Comparison of ENCODE assay signal across 7 mouse cellular contexts in genomic region chr6:34995265-34995681, GRCm38 (mm10). TPM values are rescaled to one million over a fixed set of nuclear protein-coding genes. Genes with fewer than 3 reads are reported as not detected.
DNase-seq lines count a peak whose midpoint lies in the region; ATAC-seq lines count a peak whose summit lies in the region.

No protein-coding gene starts in this region.

- WGBS in intestine, embryonic 16.5 days: 6% methylated on average over 13 of the region's 13 CpGs
- 6% methylated on average over 13 of the region's 13 CpGs for WGBS in limb, embryonic 10.5 days
- WGBS in midbrain, embryonic 13.5 days: 6% methylated on average over 13 of the region's 13 CpGs

- H3K36me3 ChIP-seq in intestine, embryonic 16.5 days (ENCODE audit: control insufficient read depth, insufficient read depth, low read length): no peaks in the 10 kb centered on the region
- no peaks in the 10 kb centered on the region for H3K36me3 ChIP-seq in limb, embryonic 10.5 days
- H3K36me3 ChIP-seq in midbrain, embryonic 13.5 days: no peaks in the 10 kb centered on the region

- peaks cover 7% of the 10 kb centered on the region for H3K4me1 ChIP-seq in intestine, embryonic 16.5 days (ENCODE audit: control insufficient read depth, insufficient read depth, low read length)
- peaks cover 14% of the 10 kb centered on the region for H3K4me1 ChIP-seq in limb, embryonic 10.5 days
- H3K4me1 ChIP-seq in midbrain, embryonic 13.5 days (replicated peaks): no peaks in the 10 kb centered on the region

- peak overlapping the region; percentile 47; the same call in 1 of the 2 replicates for H3K9ac ChIP-seq in intestine, embryonic 16.5 days (ENCODE audit: low read depth, low read length)
- H3K9ac ChIP-seq in midbrain, embryonic 13.5 days (replicated peaks): no peak overlapping the region

- no peaks in the 10 kb centered on the region for H3K27me3 ChIP-seq in intestine, embryonic 16.5 days (replicated peaks; ENCODE audit: control insufficient read depth, insufficient read depth, low read length)
- H3K27me3 ChIP-seq in limb, embryonic 10.5 days (ENCODE audit: low read depth, poor library complexity, severe bottlenecking): no peaks in the 10 kb centered on the region
- H3K27me3 ChIP-seq in midbrain, embryonic 13.5 days: no peaks in the 10 kb centered on the region

- peak overlapping the region; percentile 68 for H3K4me2 ChIP-seq in intestine, embryonic 16.5 days (ENCODE audit: low read depth, low read length)
- H3K4me2 ChIP-seq in midbrain, embryonic 13.5 days (replicated peaks): peak overlapping the region; percentile 38

- peak; percentile 60 for DNase-seq in adrenal gland, adult 8-10 months
- peak; percentile 88 for DNase-seq in embryo, embryonic 9.5 days (ENCODE audit: extremely low spot score)
- DNase-seq in gastrocnemius, postnatal 4 days (ENCODE audit: low spot score in 2 of 2): peak; percentile 76 to 84
- DNase-seq in limb, embryonic 10.5 days (ENCODE audit: low spot score): peak; percentile 87
- peak; percentile 57 for DNase-seq in spleen, adult 12 weeks (ENCODE audit: low spot score)

- no peak overlapping the region for H3K27ac ChIP-seq in intestine, embryonic 16.5 days (ENCODE audit: low read length)
- peak overlapping the region; percentile 61 for H3K27ac ChIP-seq in limb, embryonic 10.5 days
- H3K27ac ChIP-seq in midbrain, embryonic 13.5 days: no peak overlapping the region

- no peaks in the 10 kb centered on the region for H3K9me3 ChIP-seq in intestine, embryonic 16.5 days (ENCODE audit: control insufficient read depth, low read length)
- H3K9me3 ChIP-seq in limb, embryonic 10.5 days (replicated peaks): no peaks in the 10 kb centered on the region
- no peaks in the 10 kb centered on the region for H3K9me3 ChIP-seq in midbrain, embryonic 13.5 days

- peak; percentile 79 for ATAC-seq in intestine, embryonic 16.5 days
- peak; percentile 71 for ATAC-seq in midbrain, embryonic 13.5 days

- peak overlapping the region; percentile 40 for H3K4me3 ChIP-seq in intestine, embryonic 16.5 days (ENCODE audit: low read length)
- peak overlapping the region; percentile 37 for H3K4me3 ChIP-seq in limb, embryonic 10.5 days
- H3K4me3 ChIP-seq in midbrain, embryonic 13.5 days (replicated peaks): 0 out of 2 replicates have a peak overlapping the region, but pooled peaks have one; percentile 9

RNA-seq across cellular contexts. Expression of gene Slc23a4, which starts 7.1 kb away (rescaled TPM):
- total RNA-seq in adrenal gland, adult 8-10 months (2022): under 1 TPM; 0.32 to 0.83 (median 0.54) TPM
- total RNA-seq in gastrocnemius, postnatal 4 days (2021): under 1 TPM; 0.16 to 0.42 TPM
- polyA plus RNA-seq in intestine, embryonic 16.5 days (2015; fragmentation: Nextera tagmentation; extraction: Ambion mirVana): 10.6 and 11.1 TPM in 2 replicates
- 0.18 and 0.45 TPM in 2 replicates for polyA plus RNA-seq in limb, embryonic 10.5 days (2016; fragmentation: Nextera tagmentation; extraction: Ambion mirVana)
- polyA plus RNA-seq in midbrain, embryonic 13.5 days (2015; fragmentation: Nextera tagmentation; extraction: Ambion mirVana): 0.52 and 0.71 TPM in 2 replicates
